Mouse (Mus musculus): ENCODE measurements around the gene 2210011C24Rik.

The 2210011C24Rik gene

DNA sequence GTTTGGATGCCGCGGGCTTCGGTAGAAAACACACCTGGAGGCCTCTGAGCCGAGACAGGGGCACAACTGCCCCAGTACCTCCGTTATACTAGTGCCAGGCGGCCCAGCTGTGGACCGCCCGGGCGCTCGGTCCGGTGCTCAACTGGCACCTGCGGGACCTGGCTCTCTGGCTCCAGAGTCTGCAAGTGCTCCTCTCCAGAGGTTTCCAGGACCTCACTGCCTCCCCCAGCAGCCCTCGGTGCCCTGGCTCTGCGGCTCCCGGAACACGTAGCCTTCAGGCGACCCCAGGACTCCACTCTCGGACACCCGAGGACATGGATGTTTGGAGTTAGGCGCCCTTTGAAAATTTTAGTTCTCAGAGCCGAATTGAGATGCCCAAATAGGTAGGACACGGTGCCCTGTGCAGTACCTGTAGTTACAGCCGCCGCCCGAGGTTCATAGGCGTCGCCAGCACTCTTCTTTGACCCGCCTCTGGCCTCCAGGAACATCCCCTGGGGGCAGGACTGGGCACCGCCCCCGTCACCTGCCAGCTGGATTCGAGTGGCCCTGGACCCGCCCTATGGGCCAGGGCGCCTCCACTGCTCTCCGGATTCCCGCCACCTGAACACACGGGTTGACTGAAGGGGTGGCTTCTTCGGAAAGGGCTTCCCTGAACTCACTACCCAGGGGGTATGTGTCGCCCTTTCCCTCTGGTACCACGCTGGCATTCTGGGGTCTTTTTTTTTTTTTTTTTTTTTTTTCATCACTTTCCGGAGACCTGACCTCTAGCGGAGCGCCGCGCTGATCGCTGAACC is at the start of gene 2210011C24Rik:
2210011C24Rik (minus strand) TSS at position 467 of the 794 bp plus-strand sequence.
- in situ Hi-C loops (cut with MboI, MseI): loop anchor here in 1 of 2 experiments (10.0 kb wide), 1 partner anchor 333 kb away; no protein-coding TSS in a partner anchor

DNA sequence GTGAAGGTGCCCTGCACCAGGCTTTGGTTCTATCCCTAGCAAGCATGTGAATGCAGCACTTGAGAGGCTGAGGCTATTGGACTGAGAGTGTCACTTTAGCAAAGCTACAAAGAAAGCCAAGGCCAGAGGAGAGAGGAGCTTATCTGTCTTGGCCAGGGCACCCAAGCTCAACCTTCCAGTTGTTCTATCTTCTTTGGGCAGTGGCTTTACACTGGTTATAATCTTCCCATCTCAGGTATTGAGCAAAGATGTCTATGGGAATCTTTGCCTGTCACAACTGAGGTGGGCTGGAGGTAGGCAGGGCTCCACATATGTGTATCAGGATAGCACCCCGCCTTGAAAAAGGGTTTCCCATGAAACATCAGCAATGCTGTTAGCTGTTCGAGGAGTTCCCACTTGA is 48.3 kb upstream of the 2210011C24Rik start:
- in situ Hi-C loops (cut with MboI, MseI): no loop called here

DNA sequence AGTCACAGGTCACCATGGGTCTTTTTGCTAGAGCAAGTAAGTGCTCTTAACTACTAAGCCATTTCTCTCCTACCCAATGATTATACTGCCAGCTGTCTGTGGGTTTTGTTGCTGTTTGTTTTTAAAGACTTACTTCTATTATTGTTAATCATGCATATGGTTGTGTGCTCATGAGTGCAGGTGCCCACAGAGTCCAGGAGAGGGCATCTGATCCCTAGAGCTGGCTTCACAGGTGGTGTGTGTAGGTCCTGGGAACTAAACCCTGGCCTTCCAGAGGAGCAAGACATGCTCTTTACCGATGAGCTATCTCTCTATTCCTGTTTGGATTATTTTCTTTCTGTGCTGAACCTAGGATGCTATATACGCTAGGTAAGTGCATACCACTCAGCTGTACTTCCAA is 47.3 kb upstream of the 2210011C24Rik start:
- in situ Hi-C loops (cut with MboI, MseI): loop anchor here (5.0 kb wide), 2 partner anchors 38 to 63 kb away; no protein-coding TSS in a partner anchor

DNA sequence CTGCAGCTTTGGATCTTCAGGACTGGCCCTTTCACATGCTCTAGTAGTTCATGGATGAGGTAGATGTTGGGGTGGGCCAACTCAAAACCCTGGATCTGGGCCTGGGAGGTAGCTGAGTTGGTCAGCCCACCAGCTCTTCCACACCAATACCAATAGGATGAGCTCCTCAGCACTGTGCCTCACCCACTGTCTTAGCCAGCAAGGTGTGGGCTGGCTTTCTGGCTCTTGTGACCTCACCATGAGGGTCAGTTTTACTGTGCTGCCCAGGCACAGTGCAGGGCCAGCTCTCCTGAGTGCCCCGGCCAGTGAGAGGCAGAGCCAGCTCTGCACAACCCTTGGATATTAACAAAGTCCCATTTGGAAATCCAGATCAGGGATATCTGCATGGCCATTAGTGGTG is 45.9 kb upstream of the 2210011C24Rik start:
- in situ Hi-C loops (cut with MboI, MseI): loop anchor here (5.0 kb wide), 2 partner anchors 39 to 64 kb away; no protein-coding TSS in a partner anchor

DNA sequence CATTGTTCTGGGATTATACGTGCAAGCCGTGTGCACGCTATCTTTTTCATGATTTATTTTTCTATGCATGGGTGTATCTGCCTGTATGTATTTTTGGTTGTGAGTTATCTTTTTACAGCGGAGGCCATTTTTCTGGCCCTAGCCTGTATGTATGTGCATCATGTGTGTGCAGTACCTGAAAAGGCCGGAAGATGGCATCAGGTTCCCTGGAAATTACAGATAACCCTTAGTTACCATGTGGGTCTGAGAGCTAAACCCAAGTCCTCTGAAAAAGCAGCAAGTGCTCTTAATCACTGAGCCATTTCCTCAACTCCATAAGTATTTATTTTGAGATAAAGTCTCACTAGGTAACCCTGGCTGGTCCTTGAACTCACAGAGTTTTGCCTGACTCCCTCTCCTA is 41.3 kb upstream of the 2210011C24Rik start:
- in situ Hi-C loops (cut with MboI, MseI): no loop called here

DNA sequence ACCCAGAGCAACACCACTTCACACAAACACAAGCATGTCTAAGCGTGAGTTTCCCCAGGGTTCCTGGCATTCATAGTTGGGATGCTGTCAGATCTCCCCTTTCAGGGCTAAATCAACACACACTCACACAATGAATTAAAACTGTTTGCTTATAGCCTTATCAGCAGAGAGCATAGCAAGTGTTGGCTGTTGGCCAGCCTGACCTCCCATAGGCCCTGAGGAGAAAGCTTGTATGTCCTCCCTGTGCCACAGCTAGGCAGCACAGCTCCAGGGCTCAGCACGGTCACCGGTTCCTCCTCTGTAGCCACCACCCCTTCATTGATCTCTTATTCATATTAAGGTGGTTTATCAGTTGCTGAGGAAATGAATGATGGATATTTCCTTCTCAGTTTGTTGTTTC is 40.8 kb upstream of the 2210011C24Rik start:
- in situ Hi-C loops (cut with MboI, MseI): no loop called here

DNA sequence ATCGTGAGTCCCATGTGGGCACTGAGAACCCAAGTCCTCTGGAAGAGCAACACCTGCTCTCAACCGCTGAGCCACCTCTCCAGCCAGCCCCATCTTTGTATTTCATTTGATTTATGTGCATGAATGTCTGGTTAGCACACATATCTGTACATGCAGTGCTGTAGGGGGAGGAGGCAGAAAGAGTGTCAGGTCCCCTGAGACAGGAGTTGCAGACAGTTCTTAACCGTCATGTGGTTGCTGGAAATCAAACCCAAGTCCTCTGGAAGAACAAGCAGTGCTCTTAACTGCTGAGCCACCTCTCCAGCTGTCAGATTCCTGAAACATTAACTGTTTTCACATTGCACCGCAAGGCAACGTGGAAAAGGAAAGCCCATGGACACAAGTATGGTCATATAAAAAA is 36.2 kb upstream of the 2210011C24Rik start:
- in situ Hi-C loops (cut with MboI, MseI): no loop called here

DNA sequence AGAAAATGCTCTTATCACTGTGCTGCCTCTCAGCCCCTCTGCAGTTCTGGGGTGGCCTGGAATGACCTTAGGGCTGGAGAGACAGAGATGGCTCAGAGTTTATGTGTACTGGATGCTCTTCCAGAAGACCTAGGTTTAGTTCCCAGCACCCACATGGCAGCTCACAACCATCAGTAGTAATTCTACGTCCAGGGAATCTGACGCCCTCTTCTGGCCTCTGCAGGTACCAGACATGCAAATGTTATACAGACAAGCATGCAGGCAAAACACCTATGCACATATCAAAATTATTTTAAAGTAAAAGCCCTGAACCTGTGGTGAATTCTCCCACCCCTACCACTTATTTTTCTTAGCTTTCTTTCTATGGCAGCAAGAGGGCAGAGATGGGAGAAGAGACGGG is 34.5 kb upstream of the 2210011C24Rik start:
- in situ Hi-C loops (cut with MboI, MseI): no loop called here

DNA sequence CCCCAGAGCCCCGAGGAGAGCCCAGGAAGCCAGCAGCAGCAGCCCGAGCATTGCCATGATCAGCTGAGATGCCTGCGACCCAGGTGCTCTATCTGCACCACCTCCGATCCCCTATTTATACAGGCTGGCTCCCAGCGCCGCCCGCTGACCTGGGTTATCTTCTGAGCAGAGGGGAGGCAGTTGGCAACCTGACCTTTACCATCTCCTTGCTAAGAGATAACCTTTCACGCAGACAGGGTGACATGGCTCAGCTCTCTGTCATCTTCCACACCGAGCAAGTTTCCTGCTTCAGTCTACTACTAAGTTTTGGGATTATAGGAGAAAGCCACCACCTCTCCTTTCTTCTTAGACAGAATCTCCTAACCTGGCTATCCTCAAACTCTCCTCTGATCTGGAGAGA is 32.9 kb upstream of the 2210011C24Rik start, which contains the start of gene Rln3:
Rln3 (minus strand) TSS at position 101 of the 400 bp plus-strand sequence.
- in situ Hi-C loops (cut with MboI, MseI): no loop called here

DNA sequence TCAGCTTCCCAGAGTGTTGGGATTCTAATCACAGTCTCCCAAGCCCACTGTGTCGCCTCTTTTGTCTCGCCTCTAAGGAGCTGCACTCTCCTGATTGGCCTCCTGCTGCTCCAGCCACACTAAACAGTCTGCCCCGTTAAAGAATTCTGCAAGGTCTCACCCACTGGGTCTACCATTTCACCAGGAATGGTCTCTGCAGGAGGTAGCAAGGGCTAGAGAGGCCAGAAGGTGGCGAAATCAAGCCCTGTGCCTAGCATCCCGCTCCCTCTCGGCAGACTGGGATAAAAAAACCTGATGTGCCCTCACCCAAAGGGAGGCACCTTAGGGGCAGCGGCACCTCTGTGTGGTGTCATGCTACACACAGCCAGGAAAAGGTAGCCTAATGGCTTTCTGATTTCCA is 32.1 kb upstream of the 2210011C24Rik start:
- in situ Hi-C loops (cut with MboI, MseI): no loop called here

DNA sequence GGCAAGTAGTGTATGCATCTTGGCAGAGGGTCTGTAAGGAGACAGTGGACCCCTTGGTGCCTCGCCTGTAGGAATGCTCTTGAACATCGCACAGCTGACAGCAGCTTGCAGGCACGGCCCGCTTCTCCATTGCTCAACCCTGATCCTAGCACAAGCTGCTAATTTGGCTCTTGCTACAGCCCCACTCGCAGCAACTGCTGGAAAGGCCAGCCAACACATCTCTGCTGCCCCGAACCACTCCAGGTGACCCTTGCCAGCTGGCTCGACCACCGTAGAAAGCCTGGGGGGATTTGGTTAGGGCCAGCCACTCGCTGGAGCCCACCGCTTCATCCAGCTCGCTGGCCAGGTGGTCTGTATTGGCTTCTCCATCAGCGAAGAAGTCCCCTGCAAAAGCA is 31.0 kb upstream of the 2210011C24Rik start:
- in situ Hi-C loops (cut with MboI, MseI): no loop called here

DNA sequence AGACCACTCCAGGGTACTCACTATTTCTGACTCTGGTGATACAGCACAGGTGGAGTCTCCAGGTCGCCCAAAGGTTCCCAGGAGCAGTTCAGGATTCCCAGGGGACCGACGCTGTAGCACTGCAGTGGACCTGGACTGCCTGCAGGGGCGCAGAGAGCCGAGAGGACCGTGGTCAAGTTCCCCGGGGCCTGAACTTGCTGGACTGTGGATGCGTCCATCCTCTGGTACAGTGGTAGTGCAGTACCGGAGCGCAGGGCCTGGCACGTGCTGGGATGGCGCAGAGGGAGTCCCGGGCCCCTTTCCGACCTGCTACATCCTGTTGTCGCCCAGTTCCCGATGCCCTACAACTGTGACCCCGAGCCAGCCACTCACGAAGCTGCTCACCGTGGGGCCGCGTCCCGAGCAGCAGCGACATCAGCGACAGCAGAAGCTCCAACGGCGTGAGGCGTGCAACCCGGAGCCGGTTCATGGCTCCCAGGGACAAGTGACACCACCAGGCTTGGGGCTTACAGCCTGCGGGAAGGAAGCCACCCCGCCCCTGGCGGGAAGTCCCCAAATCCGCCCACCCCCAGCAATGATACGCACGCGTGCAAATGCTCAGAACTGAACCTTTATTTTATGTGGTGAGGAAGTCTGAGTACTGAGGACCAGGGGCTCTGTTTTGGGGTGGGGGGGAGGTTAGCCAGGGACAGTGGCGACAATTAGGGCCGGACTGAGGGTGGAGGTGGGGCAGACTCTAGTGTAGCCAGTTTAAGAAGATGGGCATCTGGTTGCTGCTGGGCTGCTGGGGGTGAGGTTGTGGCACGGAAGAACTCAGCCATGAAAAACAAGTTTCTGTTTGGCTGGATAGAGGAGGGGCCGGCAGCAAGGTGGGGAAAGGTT is 30.3 kb upstream of the 2210011C24Rik start, which contains the start of gene Il27ra:
Il27ra (minus strand) TSS at position 524 of the 882 bp plus-strand sequence.
- in situ Hi-C loops (cut with MboI, MseI): no loop called here

DNA sequence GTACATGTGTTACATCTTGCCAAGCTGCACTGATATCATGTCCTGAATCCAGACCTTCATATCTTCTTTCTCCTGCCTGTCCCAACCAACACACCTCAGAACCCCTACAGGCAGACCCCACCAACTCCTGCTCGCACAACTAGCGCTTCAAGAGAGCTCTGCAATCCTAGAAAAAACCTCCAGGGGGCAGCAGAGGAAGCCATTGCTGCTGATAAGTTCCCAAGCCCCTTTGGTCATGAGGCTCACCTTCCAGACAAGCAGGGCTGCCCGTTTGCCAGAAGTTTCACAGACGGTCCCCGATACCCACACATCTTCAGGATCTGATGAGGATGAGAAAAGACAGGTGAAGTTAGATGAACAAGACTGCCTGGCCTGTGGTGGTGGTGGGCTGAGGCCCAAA is 27.1 kb upstream of the 2210011C24Rik start:
- in situ Hi-C loops (cut with MboI, MseI): loop anchor here in 1 of 2 experiments (5.0 kb wide), 1 partner anchor 93 kb away; no protein-coding TSS in a partner anchor

DNA sequence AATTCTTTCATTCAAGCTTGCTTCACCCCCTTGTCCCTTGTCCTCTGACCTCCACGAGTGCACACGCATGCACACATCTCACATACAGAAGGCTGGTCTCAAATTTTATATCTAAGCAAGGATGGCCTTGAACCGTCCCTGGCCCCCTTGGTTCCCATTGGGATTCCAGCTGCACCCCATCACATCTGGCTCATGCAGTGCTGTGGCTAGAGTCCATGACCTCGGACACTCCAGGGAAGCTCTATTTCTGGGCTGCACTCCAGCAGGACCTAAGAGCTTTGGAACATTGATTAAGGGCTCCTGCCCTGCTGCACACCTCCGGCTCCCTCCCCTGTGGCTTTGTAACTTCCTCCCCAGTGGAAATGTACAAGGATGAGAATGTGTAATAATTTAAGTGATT is 26.0 kb upstream of the 2210011C24Rik start:
- in situ Hi-C loops (cut with MboI, MseI): loop anchor here in 1 of 2 experiments (5.0 kb wide), 1 partner anchor 94 kb away; no protein-coding TSS in a partner anchor

DNA sequence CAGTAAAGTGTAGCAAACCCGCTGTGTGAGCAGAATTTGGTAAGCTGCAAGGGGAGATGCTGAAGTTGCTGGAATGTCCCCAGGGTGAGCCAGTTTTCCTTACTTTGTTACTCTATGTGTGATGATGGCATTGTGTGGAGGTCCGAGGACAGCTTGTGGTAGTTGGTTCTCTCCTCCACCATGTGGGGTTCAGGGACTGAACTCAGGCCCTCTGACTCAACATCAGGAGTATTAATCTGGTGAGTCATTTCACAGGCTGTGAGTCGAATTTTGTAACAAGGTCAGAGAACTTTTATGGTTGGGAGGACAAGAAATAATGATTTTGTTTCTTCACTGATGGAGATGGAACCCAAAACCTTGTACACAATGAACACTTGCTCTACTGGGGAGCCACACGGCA is 20.8 kb upstream of the 2210011C24Rik start:
- in situ Hi-C loops (cut with MboI, MseI): no loop called here

DNA sequence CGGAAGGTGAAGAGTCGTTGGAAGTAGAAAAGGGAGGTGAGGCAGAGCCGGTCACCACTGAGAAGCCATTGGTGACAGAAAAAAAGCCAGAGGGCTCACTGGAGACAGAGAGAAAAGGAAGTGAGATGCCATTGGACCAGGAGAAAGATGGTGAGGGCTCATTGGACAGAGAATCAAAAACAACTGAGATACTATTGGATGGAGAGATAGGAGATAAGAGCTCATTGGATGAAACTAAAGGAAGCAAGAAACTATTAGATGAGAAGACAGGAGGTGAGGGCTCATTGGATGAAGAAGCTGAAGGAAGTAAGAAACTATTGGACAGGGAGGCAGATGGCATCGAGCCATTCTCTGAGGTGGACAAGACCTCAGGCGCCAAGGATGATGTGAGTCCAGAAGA is 17.3 kb upstream of the 2210011C24Rik start:
- in situ Hi-C loops (cut with MboI, MseI): no loop called here

DNA sequence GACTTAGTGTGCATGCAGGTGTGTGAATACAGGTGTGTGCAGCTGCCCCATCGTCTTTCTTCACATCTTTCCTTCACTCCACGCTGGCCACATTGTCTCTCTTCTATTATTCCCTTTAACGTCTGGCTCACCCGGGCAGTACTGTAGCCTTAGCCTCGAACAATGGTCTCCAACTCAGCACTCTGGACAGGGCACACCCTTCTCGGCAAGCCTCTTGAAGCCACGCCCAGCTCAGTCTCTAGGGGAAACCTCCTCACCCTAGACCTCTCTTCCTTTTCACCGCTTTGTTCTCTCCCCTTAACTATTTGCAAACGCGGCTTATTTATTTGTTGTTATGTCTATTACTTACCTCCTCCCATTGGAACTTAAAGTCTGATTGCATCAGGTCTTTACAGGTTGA is 15.5 kb upstream of the 2210011C24Rik start:
- in situ Hi-C loops (cut with MboI, MseI): no loop called here

DNA sequence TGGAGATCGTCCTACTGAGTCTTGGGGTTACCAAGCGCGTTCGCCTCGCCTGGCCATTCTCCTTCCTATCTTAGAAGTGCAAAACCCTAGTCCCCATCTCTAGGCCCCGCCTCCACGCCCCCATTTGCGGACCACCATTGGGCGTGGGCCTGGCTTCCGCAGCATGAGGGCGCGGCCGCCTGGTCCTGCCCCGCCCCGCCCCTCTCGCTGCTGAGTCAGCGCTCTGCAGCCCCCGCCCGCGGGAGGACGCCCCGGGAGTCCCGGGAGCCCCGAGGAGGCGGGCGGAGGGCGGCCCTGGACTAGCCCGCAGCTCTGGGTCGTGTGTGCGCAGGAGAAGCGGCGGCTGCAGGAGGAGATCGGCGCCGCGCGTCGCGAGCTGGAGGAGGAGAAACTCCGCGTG is 13.9 kb upstream of the 2210011C24Rik start:
- in situ Hi-C loops (cut with MboI, MseI): no loop called here

DNA sequence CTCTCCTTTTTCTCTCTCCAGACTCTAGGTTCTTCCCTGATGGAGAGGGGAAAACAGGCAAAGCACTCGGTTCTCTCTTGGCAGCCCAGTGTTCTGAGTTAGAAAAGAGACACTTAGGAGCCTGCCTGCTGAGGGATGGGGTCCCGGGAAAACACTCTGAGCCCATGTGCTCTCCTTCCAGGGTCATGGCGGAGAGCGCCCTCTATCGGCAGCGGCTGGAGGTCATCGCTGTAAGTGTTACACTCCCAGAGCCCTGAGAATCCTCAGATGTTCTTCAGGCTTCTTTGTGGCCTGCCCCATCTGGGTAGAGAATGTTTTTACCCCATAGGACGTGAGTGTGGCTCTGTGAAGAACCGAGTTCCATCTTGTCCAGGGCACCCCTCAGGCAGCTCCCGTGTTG is 12.2 kb upstream of the 2210011C24Rik start:
- in situ Hi-C loops (cut with MboI, MseI): no loop called here

DNA sequence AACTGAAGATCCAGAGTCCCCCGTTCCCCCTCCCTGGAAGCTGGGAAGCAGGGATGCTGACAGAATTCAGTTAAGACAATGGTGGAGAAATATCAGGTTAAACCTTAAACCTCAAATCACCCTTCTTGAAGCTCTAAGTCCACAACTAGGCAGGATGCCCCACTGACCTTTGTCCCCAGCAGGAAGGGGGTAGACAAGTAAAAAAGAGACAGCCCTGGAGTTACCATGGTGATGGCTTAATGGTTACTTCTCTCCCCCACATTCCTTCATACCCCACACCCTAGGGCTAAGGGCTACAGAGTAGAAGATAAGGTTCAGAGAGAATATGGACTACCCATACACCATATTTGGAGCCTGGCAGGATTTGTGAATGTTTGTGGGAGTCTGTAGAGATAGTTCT is 11.7 kb upstream of the 2210011C24Rik start:
- in situ Hi-C loops (cut with MboI, MseI): no loop called here

DNA sequence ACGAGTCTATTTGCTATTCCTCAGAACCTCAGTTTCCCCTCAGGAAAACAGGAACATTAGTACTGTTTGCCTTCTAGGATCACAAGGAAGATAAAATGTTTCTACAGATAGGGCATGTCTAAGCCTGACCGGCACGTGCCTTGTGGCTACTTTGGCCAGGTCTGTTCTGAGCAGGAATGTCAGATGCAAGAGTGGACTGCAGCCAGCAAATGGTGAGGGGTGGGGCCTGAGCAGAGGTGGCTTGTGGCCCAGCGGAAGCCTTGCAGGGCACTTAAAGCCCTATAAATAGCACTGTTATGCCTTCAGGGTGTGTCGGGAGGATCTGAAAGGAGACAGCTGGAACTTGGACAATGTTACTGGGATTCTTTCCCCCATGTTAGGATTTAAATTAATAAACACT is 11.1 kb upstream of the 2210011C24Rik start:
- in situ Hi-C loops (cut with MboI, MseI): no loop called here

DNA sequence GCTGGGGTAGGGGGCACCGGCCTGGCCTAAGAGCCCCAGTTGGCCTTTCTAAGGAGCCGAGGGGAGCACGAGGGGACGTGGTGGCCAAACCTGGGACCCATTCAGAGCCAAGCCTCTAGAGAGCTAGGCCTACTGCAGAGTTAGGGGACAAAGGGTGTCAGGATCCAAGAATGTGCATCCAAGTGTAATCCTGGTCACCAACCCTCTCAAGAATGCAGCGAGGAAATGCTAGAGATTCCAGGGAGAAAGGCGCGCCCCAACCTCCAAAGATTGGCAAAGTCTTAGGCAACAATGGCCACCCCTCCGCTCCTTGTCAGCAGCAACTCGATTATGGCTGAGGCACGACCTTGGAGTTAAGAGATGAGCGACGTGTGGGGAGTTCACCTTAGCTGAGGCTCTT is 9.6 kb upstream of the 2210011C24Rik start:
- in situ Hi-C loops (cut with MboI, MseI): no loop called here

All from T-helper 17 cell (primary cell).